Mouse (Mus musculus) embryonic fibroblast, embryonic 13.5 days (primary cell): ENCODE data around the gene Smurf1.

ENCODE experiments used
- CTCF ChIP-seq: IDR thresholded peaks from 2 replicates; pipeline ENCODE4 v1.5.1; 2011; ENCODE audit warnings: mild to moderate bottlenecking, control low read depth, low read length, moderate library complexity, borderline replicate concordance; ENCODE audit not compliant: insufficient read depth
- POLR2A ChIP-seq: IDR thresholded peaks from 2 replicates; pipeline ENCODE4 v1.6.1; 2011; ENCODE audit warnings: low read depth, mild to moderate bottlenecking, control low read depth, low read length, moderate library complexity

DNA sequence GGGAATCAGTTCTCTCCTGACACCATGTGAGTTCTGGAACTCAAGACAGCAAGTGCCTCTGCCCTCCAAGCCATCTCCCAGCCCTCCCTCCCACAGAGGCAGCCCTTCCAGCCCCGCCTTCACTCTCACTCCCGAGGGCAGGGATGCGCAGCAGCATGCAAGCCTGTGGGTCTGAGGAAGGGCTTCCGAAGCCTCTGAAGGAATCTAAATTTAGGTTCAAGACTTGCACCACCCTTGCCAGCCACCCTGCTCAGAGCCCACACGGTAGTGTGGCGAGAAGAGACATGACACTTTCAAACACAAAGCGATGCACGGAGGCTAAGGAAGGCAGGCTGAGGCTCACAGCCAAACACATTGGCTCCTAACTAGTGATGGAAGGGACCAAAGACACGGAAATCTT, 23.2 kb downstream of the Smurf1 start:
- TF ChIP-seq CTCF (no peak), POLR2A (no peak)
